Mouse (Mus musculus) adrenal gland, postnatal 36 days (tissue): ENCODE measurements around the gene Tubb1. TPM values are rescaled to one million over a fixed set of nuclear protein-coding genes. Genes with fewer than 3 reads are reported as not detected.

Experiments used
- DNase-seq, 2 experiments: peaks; one replicate each; pipeline ENCODE4 v3.0.0; 2021; ENCODE audit warnings: mixed read lengths in 1 of 2
- long read RNA-seq, 2 experiments: library from polyadenylated mRNA; stranded (forward); transcript quantifications; one replicate each; pipeline ENCODE4 v2.0.0; 2021; ENCODE audit warnings: borderline sequencing depth in 2 of 2
- total RNA-seq, 2 experiments: library from RNA; stranded (reverse); gene quantifications; 2 replicates each; pipeline ENCODE4 v1.2.3; 2021

Tubb1 gene
- total RNA-seq, result under 1 TPM; 0.40 to 0.86 TPM
- long read RNA-seq, experiment 1, partial matches to known transcripts, result 1 of 1 reads
- long read RNA-seq, experiment 1, other reads (novel, unspliced or antisense), result 0 of 1 reads
- long read RNA-seq, experiment 2, result 0 reads

DNA sequence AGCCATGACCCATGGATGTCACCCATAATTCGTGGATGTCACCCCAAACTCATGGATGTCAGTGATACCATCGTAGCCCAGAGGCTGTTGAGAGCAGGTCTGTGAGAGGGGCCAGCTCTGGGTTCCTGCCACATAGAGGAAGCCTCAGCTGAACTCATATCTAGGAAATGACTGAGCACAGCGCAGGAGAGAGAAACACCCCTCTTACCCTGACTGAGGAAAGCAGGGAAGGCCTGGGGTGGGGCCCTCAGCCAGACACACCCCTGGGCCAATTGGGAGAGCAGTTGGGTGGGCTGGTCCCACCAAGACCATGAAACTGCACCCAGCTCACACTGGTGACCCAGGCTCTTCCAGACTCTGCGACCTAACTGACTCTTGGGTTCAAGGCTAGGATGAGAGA is at the start of gene Tubb1:
Gene Tubb1 (plus strand): TSS at position 343 of the 400 bp plus-strand sequence.
- no peak for DNase-seq

DNA sequence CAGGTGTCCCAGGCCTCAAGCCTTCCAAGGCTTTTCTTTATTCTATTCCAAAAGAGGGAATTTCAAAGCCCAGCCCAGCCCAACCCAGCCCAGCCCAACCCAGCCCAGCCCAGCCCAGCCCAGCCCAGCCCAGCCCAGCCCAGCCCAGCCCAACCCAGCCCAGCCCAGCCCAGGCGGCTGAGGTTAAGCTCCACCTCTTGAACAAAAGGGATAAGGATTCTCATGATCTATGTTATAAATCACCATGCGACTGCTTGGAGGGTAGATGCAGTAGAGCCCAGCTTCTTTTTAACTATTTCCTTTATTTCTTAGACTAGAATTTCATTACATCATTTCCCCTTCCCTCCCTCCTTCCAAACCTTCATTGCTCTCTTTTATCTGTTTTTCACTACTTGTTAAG is 40.3 kb upstream of the Tubb1 start:
- no peak for DNase-seq

DNA sequence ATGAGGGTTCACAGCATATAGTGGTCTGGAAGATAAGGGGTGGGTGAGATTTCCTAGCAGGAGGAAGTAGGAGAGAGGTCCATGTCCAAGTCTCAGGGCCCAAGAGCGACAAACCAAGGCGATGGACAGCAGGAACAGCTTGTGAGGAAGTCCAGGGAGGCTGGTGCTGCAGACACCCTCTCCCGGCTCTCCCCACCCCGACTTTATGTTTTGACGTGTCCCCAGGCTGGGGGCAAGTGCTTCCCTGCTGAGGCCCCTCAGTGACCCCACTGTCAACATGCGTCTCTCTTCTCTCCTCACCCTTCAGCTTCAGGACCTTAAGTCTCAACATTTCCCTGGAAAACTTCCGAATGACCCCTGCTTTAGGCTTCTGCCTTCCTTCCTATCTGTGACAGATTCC is 37.4 kb upstream of the Tubb1 start:
- no peak for DNase-seq

DNA sequence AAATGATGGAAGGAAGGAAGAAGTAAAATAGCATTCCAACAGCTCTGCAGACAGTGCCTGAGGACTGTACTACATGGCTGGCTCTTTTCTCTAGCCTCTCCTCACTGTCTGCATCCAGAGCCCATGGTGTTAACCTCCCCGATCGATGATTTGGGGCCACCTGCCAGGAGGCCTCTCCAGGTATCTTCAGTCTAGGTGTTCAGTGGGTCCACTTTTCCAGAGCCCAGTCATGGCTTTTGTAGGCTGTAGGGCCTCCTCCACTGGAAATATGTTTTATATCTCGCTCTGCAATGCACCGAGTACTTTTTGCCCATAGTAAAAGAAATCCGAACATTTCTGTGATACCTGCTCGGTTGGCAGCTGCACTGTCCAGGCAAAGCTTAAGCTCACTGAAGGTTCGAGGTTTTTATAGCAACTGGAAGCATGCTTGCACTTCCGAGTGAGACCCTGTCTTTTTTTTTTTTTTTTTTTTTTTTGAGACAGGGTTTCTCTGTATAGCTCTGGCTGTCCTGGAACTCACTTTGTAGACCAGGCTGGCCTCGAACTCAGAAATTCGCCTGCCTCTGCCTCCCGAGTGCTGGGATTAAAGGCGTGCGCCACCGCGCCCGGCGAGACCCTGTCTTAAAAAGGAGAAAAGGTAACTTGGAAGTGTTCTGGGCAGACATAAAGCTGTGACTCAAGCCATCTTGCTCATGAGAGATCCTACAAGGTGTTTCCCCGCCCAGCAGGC is 35.3 kb upstream of the Tubb1 start:
- no peak for DNase-seq

DNA sequence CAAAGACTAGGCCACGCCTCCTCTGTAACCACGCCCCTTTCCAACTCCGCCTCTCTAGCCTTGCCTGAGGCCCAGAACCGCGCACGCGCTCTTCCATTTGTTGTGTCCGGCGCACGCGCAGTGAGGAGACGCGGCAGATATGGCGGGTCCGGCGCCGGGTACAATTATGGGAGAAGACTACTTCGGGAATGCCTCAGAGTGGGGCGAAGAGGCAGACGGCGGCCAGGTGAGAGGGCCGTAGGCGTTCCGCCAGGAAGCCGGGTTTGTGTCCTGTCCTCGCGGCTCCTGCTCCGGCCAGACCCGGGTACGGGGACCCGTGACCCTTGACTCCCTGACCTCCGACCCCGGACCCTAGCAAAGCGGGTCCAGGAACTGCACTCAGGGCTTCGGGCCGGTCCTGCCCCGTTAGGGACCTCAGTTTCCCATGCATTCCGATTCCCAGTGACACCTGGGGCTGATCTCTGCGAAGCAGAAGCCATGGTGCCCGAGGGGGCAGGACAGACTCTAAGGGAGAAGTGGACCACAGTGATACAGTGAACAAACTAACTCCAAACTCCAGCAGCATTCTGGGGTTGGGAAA is 34.7 kb upstream of the Tubb1 start, which contains the start of gene Nelfcd:
Gene Nelfcd (plus strand): TSS at position 74 of the 580 bp plus-strand sequence.
- peak; percentile 95 to 96 for DNase-seq

DNA sequence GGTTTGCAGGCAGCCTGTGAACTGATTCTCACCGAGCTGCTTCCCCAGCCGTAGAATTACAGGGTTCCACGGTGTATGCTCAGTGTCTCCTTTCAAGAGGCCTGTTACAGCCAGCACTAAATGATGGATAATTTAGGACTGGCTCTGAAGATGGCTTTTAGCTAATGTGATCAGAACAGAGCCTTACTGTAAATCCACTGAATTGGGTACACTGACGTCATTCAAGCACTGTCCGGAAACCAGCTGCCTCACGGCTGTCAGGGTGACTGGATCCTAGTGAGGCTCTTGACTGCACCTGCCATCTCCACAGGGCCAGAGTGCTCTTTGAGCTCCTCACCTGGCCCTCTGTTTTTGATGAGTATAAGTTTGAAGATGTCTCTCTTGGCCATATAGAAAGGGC is 29.4 kb upstream of the Tubb1 start:
- DNase-seq, result no peak

DNA sequence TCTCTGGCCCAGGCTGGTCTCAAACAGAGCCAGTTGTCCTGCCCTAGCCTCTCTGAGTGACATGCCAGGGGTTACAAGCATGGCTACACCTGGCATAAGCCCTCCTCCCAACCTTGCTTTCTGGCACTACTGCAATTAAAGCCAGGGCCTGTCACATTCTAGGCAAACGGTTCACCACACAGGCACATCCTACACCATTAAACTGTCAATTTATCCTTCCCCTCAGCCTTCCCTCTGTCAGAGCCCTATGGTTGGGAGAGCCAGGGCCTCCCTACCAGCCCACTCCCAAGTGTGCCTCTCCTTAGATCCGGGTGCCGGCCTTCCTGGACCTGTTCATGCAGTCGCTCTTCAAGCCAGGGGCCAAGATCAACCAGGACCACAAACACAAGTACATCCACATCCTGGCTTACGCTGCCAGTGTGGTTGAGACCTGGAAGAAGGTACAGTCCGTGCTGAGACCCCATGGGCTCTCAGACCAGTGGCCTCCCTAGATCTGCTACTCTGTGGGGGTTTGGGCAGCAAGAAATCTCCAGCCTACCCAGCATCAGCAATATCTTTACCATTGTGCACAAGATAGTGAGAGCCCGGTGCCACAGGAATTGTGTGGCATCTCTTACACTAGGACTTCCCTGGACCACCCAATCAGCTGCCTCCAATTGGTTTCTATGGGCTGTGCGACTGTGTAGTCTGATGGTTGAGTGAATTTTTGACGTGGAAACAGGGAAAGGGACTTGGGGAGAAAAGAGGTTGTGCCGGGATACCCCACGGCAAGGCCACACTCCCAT is 26.0 kb upstream of the Tubb1 start:
- no peak for DNase-seq

DNA sequence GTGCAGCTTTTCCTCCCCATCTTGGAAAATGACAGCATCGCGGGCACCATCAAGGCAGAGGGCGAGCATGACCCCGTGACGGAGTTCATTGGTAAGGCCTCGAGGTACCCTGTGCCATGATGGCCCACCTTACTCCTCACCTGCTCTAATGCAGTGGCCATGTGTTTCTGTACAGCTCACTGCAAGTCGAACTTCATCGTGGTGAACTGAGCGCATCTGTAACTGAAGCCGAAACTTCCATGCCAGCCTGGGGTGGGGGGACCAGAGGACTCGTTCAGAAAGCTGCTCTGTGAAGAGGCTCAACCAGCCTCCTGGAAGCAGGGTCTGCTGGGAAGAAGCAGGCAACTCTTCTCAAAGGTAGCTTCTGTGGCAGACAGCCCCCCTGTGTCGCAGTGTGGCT is 23.6 kb upstream of the Tubb1 start:
- no peak for DNase-seq

DNA sequence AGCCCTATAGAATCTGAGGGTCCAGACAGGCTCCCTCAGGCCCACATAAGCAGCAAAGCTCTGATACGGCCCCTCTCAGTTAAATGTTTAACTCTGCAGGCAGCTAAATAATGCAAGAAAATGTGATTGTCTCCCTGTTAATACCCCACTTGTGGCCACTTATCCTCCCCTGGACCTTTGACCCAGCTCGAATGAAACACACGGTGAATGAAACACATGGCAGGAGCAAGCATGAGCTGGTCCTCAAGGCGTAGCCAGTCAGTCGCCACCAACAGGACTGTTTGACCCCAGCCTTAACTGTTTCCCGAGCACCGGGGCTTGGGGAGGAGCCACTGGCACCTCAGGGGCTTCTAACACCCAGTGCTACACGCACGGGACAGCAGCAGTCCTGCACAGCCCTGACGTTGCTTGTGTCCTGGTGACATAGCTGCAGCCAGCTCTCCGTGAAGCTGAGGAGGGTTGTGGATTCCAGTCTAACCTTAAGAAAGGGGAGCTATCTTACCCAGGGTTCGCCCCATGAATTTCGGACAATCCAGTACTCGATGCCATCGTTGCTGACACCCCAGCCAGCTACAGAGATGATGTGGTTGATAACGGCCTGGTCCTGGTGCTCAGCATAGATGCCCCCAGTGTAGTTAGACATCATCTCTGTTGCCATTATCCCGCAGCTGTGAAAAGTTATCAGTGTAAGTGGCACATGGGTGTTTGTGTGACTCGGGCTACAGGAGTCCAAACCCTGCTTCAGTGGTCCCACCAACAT is 22.2 kb upstream of the Tubb1 start:
- DNase-seq, result no peak

DNA sequence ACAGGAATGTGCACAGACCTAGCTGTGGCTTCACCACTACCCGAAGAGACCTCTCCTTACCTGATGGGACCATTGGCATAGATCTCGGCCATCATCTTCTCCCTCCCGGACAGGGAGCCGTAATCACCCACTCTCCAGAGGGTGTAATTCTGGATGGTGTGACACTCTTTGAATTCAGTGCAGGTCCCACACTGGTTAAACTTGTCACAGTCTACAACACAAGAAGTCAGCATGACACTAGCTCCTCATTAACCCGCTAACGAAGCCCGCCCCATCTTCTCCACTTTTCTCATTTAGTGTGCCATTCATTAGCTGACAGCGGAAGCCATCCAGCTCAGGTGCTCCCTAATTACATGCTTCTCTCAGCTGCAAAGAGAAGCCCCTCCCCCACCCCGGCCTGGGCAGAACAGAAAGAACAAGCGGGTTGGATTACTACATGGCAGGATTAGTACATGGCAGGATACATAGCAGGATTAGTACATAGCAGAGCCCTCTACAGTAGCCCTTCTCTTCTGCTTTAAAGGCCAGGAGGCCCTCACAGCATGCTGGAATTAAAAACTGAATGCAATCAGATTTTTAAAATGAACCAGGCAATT is 21.4 kb upstream of the Tubb1 start:
- no peak for DNase-seq

DNA sequence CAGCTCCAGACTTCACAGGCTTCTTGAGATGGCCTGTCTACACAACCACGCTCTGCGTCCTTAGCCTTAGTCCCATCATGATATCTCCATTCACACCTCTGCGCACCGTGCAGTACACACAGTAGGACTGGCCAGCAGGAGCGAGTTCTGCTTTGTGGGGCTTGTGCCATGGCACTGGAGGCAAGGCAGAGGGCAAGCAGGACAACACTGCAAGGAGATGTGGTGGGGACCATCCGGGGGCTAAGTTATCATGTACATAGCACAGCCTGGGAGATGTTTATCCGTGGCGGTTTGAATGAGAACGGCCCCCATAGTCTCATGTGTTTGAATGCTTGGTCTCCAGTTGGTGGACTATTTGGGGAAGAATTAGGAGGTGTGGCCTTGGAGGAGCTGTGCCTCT is 15.6 kb upstream of the Tubb1 start:
- no peak for DNase-seq

DNA sequence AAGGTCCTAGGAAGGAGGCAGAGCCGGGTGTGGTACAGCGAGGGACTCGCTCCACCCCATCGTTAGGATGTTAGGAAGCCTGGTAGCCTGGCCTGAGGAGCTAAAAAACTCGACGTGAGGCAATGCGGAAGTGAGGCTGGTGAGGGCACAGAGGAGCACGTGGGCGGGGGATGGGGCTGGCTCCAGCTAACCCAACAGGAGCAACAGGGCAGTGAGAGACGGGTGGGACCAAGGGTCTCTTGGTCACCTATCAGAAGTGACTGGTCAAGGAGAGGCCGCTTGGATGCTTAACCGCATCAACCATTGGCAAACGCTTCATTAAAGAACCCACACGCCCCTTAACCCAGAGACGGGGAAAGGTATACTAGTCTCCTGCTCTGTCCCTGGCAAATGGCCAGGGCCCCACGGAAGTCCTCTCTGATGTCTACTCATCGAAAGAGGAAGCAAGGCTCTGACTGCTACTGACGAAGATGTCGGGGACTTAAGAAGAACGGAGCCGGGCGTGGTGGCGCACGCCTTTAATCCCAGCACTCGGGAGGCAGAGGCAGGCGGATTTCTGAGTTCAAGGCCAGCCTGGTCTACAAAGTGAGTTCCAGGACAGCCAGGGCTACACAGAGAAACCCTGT is 14.3 kb upstream of the Tubb1 start:
- DNase-seq, result peak; percentile 6 to 31

DNA sequence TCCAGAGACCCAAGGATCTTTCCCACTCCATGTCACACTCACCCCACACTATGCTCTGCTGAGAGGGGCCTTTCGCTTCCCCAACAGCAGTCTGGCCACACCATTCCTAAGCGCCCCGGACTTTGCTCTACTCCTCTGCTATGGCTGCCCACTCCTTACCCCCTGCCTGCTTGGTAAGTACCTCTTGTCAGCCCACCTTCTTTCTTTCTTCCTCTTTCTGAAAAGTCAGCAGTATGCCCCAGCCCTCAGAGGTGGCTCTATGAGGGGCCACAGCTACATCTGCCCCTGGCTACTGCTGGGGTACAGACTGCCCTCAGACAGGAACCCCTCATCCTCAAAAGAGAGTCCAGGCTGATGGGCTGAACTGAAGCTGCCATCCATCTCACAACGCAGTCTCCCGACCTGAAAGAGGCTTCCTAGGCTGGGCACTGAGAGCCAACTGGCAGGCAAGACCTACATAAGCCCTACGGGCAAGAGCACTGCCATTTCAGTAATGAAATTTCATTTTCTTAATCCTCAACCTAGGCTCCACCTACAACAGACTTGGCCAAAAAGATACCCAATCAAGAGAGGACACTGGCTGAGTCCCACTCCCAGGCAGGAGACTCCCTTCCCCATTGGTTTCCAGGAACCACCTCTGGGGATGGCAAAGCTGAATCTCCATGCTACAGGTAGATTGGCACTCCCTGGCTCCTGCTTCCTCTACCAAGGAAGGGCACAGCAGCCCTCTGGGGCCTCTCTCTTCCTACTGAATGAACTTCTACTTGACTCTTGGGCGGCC is 13.4 kb upstream of the Tubb1 start:
- no peak for DNase-seq

DNA sequence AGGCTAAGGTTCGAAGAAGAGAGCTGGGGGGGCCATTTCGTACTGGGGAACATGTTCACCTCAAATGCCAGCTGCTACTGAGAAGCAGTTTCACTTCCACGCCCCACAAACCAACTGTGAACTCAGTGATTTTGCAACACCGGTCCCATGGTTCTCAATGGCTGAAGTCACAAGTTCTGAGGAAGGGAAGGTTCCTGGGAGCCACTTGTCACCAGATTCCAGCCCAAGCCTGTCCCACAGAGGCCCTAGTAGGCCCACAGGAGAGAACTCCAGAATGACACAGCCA is 12.9 kb upstream of the Tubb1 start:
- peak; percentile 18 to 33 for DNase-seq

DNA sequence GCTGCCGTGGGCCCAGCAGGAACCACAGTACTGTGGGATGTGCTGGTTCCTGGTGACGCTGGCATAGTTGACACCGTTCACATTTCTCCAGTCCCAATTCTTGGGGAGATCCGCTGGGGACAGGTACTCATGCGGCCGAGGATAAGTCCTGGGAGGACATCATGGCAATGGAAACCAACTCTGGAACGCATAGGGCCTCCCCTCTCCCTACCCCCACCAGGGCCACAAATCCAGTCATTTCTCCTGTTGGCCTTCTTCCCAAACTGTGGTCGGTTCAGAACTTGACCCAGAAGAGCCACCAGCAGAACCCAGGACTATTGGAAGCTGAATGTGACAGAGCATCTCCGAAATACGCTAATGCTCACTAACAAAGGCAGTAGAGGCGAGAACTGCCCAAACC is 12.3 kb upstream of the Tubb1 start:
- DNase-seq, result no peak

DNA sequence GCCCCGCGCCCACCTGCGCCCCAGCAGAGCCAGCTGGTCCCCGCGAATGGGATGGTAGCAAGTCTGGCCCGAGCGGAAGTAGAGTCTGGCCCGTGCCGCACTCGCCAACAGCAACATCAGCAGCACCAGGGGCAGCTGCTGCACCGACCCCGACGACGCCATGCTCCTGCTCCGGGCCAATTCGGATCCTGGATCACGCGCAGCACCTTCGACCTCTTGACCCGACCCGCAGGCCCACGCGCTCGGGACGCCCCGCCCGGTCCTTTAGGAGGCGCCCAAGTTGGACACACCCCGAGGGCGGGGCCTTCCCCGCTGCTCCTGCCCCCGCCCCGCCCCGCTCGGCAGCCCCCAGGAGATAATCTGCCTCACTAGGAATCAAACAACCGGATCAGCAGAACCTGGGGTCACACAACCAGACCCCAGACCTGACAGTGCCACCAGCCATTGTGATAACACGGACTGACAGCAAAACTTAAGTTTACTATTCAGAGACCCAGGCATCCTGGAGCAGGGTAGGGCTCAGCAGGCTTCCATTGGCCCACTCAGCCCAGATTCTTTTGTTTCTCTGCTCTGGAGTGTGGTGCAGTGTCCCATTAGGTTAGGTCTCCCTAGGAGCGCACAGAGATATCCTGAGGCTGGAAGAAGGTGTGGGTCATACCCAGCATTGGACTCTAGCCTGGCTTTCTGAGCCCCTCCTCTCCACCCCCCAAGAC is 11.6 kb upstream of the Tubb1 start, which contains the start of gene Ctsz:
Gene Ctsz (minus strand): TSS at position 303 of the 713 bp plus-strand sequence.
- peak; percentile 81 to 93 for DNase-seq

DNA sequence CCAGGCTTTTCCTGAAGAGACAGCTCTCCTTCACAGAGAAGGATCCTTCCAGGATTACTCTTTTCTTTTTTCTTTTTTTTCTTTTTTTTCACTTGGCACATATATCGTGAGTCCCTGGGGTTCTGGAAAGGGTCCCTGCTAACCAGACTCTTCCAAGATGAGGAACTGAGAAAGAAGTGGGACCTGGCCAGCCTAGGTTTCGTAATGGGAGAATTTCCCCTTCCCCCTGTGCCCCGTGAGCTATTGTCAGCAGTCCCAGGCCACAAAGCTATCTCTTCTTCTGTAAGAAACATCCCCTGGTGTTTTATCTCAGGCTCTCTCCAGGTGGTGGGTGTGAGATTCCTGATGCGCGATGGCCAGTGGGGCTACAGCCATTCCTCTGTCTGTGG is 11.1 kb upstream of the Tubb1 start:
- no peak for DNase-seq

DNA sequence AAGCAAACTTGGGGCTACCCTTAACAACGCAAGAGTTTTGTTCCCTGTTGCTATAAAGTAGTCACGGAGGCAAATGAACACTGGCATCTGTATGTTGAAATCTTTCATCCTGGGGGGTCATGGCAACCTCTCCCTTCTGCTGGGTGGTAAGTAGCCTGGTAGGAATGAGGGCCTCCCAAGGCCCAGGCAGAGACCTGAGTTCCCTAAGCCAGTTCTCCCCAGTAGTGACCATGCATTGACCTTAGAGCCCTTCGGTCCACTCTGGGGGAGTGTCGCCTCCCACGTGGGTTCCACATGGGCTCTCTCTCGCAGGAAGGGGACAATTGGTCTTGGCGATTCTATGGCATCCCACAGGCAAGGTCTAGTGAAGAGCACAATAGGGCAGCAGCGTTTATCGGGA is 10.5 kb upstream of the Tubb1 start:
- no peak for DNase-seq

DNA sequence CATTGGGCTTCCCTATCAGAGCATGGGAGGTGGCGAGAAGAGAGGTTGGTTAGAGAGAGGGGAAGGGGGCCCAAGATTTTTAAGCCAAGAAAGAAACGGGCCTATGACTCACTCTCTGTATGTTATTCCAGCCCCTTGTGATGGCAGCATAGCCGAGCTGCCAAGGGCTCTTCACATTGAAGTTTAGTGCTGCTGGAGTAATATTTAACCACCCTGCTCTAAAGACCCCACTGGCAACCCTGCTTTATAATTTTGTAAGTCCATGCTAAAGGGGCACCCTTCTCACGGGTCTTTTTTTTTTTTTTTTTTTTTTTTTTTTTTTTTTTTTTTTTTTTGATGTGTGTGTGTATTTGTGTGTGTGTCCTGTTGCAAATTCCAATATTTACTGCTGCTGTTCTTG is 8.6 kb upstream of the Tubb1 start:
- no peak for DNase-seq

DNA sequence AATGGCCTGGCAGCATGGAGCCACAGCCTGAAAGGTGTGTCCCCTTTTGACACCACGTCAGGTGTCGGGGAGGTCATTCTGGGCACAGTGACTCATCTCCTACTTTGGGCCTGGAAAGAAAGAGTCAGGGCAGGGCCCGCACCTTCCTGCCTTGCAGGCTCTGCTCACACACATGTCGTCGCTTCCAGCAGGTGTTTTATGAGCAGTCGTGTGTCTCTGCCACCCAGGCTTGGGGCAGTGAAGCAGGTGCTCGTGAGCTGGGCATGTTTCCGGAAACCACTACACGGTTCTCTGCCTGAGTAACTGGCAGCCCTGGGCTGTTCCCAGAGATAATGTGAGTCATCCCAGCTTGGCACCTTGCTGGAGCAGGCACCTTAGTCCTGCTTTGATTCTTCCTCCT is 8.0 kb upstream of the Tubb1 start:
- DNase-seq, result peak; percentile 54 to 57
